In genomic region chr17:78097699-78098098, GRCm38 (mm10) we compare ENCODE assay signal across 16 mouse cellular contexts.
"Had no signal": no experiment of that assay in that cellular context is flagged by ENCODE, and none has a peak within 500 bp of the region (broad histone marks: within the 10 kb centered on the region; RNA-seq: fewer than 3 reads in every experiment).

No protein-coding gene starts in this region.

- H3K36me3 ChIP-seq: liver, embryonic 15.5 days; lung, embryonic 15.5 days; midbrain, embryonic 13.5 days; midbrain, embryonic 15.5 days; neural tube, embryonic 12.5 days had no signal

- H3K4me1 ChIP-seq: liver, embryonic 15.5 days; lung, embryonic 15.5 days; megakaryocyte, embryonic 14.5 days; midbrain, embryonic 13.5 days; midbrain, embryonic 15.5 days; neural tube, embryonic 12.5 days had no signal

- H3K27ac ChIP-seq: liver, embryonic 15.5 days; lung, embryonic 15.5 days; macrophage; midbrain, embryonic 13.5 days; midbrain, embryonic 15.5 days; neural tube, embryonic 12.5 days had no signal

- ATAC-seq: liver, postnatal 0 days; lung, postnatal 0 days; midbrain, embryonic 13.5 days; midbrain, embryonic 15.5 days had no signal

- H3K27me3 ChIP-seq: liver, embryonic 15.5 days; lung, embryonic 15.5 days; megakaryocyte, embryonic 14.5 days; midbrain, embryonic 13.5 days; midbrain, embryonic 15.5 days; neural tube, embryonic 12.5 days had no signal

- H3K4me3 ChIP-seq: liver, embryonic 15.5 days; lung, embryonic 15.5 days; megakaryocyte, embryonic 14.5 days; midbrain, embryonic 13.5 days; midbrain, embryonic 15.5 days; neural tube, embryonic 12.5 days had no signal

- DNase-seq: liver, postnatal 0 days; lung, adult 2 months; lung, postnatal 14 days; lung, postnatal 36 days; right cerebral cortex, postnatal 14 days; thymus, adult 18-20 months; thymus, postnatal 25 days; thymus, postnatal 4 days had no signal
